Mouse (Mus musculus): Measurements from ENCODE around the gene Tex45. TPM values are rescaled to one million over a fixed set of nuclear protein-coding genes. Genes with fewer than 3 reads are reported as not detected.

Tex45 gene
- polyA plus RNA-seq (2012; rRNA removed) (0.05 TPM in 1 of 2 replicates, not detected in the other), polyA plus RNA-seq (2014; fragmentation: Nextera tagmentation; extraction: Ambion mirVana) (0.10 TPM in 1 of 2 replicates, not detected in the other)

DNA sequence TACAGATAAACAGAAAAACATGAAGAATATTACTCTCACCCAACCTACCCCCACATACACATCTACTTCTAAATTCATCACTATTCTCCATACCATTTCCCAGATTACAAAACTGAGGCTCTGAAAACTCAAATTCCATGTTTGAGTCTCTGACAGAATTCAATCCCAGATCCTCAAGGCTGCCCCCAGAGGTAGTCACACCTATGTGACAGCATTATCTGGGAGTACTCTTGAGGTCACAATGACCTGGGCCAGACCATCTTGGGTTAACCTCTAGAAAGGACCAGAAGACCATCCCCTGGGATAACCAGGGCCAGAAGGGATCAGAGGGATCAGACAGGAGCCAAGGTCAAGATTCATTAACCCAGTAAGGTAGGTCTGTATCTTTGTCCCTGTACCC is at the start of gene Tex45:
Gene Tex45 (plus strand): TSS at position 301 of the 400 bp plus-strand sequence.
- Histone ChIP-seq H3K9ac (replicated peaks) (no peak within 1 kb of the TSS), H3K4me2 (ENCODE audit: low read depth) (no peak within 1 kb of the TSS), H3K36me3 (replicated peaks; ENCODE audit: control insufficient read depth, insufficient read depth, low read depth) (no peaks in the 10 kb centered on the region), H3K27me3 (ENCODE audit: control insufficient read depth, insufficient read depth, low read length) (no peaks in the 10 kb centered on the region), H3K9me3 (ENCODE audit: control insufficient read depth, low read length) (no peaks in the 10 kb centered on the region), H3K27ac (no peak within 1 kb of the TSS), H3K4me1 (replicated peaks; ENCODE audit: control insufficient read depth in 2 of 2, insufficient read depth in 2 of 2, low read length in 1 of 2) (peaks cover 0 to 15% of the 10 kb centered on the region in 2 experiments; a peak in 2 of 4 replicates), H3K4me3 (ENCODE audit: insufficient read depth in 1 of 2, low read depth in 2 of 2, low read length in 2 of 2) (no peak within 1 kb of the TSS)
- ATAC-seq (ENCODE audit: insufficient read depth) (no peak), DNase-seq (ENCODE audit: low read depth in 3 of 3, low spot score in 3 of 3) (no peak)
- TF ChIP-seq EP300 (IDR thresholded peaks at IDR 0.05; ENCODE audit: low read depth) (no peak), CTCF (IDR thresholded peaks at IDR 0.05; ENCODE audit: low read depth) (no peak)

DNA sequence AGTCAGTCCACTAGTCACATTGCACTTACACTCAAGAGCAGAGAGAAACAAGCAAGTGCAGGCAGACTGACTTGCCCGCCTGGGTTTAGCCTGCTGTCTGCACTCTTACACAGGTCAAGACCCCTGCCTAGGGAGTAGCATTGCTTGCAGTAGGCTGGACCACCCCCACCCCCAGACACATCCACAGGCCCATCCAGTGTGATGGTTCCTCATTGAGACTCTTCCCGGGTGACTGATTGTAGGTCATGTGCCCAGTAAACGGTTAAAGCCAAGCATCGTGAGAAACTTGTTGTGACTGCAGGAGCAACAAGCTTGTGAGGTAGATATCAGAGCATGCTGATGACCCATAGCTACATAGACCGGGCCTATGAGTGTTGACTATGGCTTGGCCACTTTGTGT is 49.2 kb upstream of the Tex45 start:
- H3K27me3 ChIP-seq (ENCODE audit: control insufficient read depth, insufficient read depth, low read length) = no peaks in the 10 kb centered on the region
- no peak overlapping the region for H3K27ac ChIP-seq
- no peak overlapping the region for H3K9ac ChIP-seq (replicated peaks)
- ATAC-seq (ENCODE audit: insufficient read depth) = no peak
- H3K36me3 ChIP-seq (replicated peaks; ENCODE audit: control insufficient read depth, insufficient read depth, low read depth) = no peaks in the 10 kb centered on the region
- WGBS (ENCODE audit: insufficient replicate concordance) = 68% methylated on average over 5 of the region's 5 CpGs
- peaks cover 0 to 14% of the 10 kb centered on the region in 2 experiments; a peak in 2 of 4 replicates for H3K4me1 ChIP-seq (replicated peaks; ENCODE audit: control insufficient read depth in 2 of 2, insufficient read depth in 2 of 2, low read length in 1 of 2)
- no peak for TF ChIP-seq CTCF (IDR thresholded peaks at IDR 0.05; ENCODE audit: low read depth)
- no peak for TF ChIP-seq EP300 (IDR thresholded peaks at IDR 0.05; ENCODE audit: low read depth)
- H3K4me2 ChIP-seq (ENCODE audit: low read depth) = no peak overlapping the region
- no peak for DNase-seq (ENCODE audit: low read depth in 3 of 3, low spot score in 3 of 3)
- no peaks in the 10 kb centered on the region for H3K9me3 ChIP-seq (ENCODE audit: control insufficient read depth, low read length)
- no peak overlapping the region for H3K4me3 ChIP-seq (ENCODE audit: insufficient read depth in 1 of 2, low read depth in 2 of 2, low read length in 2 of 2)

DNA sequence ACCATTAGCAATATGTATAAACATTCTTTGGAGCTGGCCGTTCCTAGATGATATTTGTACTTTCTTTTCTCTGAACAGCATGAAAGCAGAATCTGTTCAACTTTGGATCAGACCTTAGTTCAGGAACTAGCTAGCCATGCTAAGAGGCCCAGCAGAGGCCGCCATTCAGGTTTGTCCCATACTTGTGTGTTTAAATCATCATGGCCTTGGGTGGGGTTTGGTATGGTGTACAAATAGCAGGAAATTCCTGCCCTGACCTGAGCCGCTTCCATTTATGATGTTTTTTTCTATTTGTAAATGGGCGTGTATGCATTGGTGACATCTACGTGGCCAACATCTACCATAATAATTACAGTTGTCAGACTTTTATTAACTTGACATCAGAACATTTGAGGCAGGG is 45.4 kb upstream of the Tex45 start:
- ATAC-seq (ENCODE audit: insufficient read depth) (no peak), DNase-seq (ENCODE audit: low read depth in 3 of 3, low spot score in 3 of 3) (no peak)
- H3K27ac ChIP-seq = no peak overlapping the region
- no peaks in the 10 kb centered on the region for H3K27me3 ChIP-seq (ENCODE audit: control insufficient read depth, insufficient read depth, low read length)
- no peaks in the 10 kb centered on the region for H3K4me1 ChIP-seq (replicated peaks; ENCODE audit: control insufficient read depth in 2 of 2, insufficient read depth in 2 of 2, low read length in 1 of 2)
- no peak overlapping the region for H3K9ac ChIP-seq (replicated peaks)
- TF ChIP-seq CTCF (IDR thresholded peaks at IDR 0.05; ENCODE audit: low read depth) (no peak), EP300 (IDR thresholded peaks at IDR 0.05; ENCODE audit: low read depth) (no peak)
- H3K9me3 ChIP-seq (ENCODE audit: control insufficient read depth, low read length) = no peaks in the 10 kb centered on the region
- 76% methylated on average over 5 of the region's 5 CpGs for WGBS (ENCODE audit: insufficient replicate concordance)
- H3K36me3 ChIP-seq (replicated peaks; ENCODE audit: control insufficient read depth, insufficient read depth, low read depth) = no peaks in the 10 kb centered on the region
- H3K4me2 ChIP-seq (ENCODE audit: low read depth) = no peak overlapping the region
- no peak overlapping the region for H3K4me3 ChIP-seq (ENCODE audit: insufficient read depth in 1 of 2, low read depth in 2 of 2, low read length in 2 of 2)

DNA sequence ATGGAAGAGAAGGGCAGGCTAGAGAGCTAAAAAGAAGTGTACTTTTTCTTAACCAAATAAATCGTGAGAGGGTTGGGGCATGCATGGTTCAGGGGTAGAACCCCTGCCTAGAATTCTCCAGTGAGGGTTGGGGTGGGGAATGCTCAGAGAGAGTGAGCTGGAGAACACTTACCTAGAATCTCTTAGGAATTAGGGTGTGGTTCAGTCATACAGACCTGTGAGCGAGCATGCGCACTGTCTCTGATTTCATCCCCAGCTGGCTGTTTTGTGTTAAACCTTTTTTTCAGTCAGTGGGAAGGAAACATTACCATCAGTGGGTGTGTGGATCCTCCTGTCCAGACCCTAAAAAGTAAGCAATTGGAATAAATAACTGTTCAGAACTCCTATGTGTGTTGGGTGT is 44.5 kb upstream of the Tex45 start:
- Histone ChIP-seq H3K4me3 (ENCODE audit: insufficient read depth in 1 of 2, low read depth in 2 of 2, low read length in 2 of 2) (no peak overlapping the region), H3K4me1 (replicated peaks; ENCODE audit: control insufficient read depth in 2 of 2, insufficient read depth in 2 of 2, low read length in 1 of 2) (no peaks in the 10 kb centered on the region), H3K9me3 (ENCODE audit: control insufficient read depth, low read length) (no peaks in the 10 kb centered on the region), H3K27ac (no peak overlapping the region), H3K4me2 (ENCODE audit: low read depth) (no peak overlapping the region), H3K36me3 (replicated peaks; ENCODE audit: control insufficient read depth, insufficient read depth, low read depth) (no peaks in the 10 kb centered on the region), H3K9ac (replicated peaks) (no peak overlapping the region), H3K27me3 (ENCODE audit: control insufficient read depth, insufficient read depth, low read length) (no peaks in the 10 kb centered on the region)
- TF ChIP-seq EP300 (IDR thresholded peaks at IDR 0.05; ENCODE audit: low read depth) = no peak
- TF ChIP-seq CTCF (IDR thresholded peaks at IDR 0.05; ENCODE audit: low read depth) = no peak
- WGBS (ENCODE audit: insufficient replicate concordance) = 70% methylated on average over 3 of the region's 3 CpGs
- DNase-seq (ENCODE audit: low read depth in 3 of 3, low spot score in 3 of 3) = no peak
- no peak for ATAC-seq (ENCODE audit: insufficient read depth)

DNA sequence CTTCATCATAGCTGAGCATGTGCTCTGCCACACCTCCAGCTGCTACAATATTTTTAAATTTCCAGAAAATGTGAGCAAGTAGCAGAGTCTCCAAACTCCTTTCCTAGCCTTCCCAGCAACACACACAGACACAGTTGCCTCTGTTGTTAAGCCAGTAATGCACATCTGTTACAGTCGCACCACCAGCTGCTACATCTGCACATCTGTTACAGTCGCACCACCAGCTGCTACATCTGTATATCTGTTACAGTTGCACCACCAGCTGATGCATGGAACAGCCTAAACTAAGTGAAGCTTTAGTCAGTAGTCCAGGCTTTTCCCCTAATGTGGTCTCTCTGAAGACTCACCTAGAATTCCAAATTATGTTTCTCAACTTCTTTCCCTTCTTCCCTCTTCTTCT is 42.2 kb upstream of the Tex45 start:
- no peaks in the 10 kb centered on the region for H3K9me3 ChIP-seq (ENCODE audit: control insufficient read depth, low read length)
- H3K27ac ChIP-seq = no peak overlapping the region
- no peaks in the 10 kb centered on the region for H3K4me1 ChIP-seq (replicated peaks; ENCODE audit: control insufficient read depth in 2 of 2, insufficient read depth in 2 of 2, low read length in 1 of 2)
- no peaks in the 10 kb centered on the region; the same call in 1 of the 2 replicates for H3K36me3 ChIP-seq (replicated peaks; ENCODE audit: control insufficient read depth, insufficient read depth, low read depth)
- 71% methylated on average over 2 of the region's 2 CpGs for WGBS (ENCODE audit: insufficient replicate concordance)
- H3K4me3 ChIP-seq (ENCODE audit: insufficient read depth in 1 of 2, low read depth in 2 of 2, low read length in 2 of 2) = no peak overlapping the region
- no peak overlapping the region for H3K9ac ChIP-seq (replicated peaks)
- no peaks in the 10 kb centered on the region for H3K27me3 ChIP-seq (ENCODE audit: control insufficient read depth, insufficient read depth, low read length)
- TF ChIP-seq EP300 (IDR thresholded peaks at IDR 0.05; ENCODE audit: low read depth) (no peak), CTCF (IDR thresholded peaks at IDR 0.05; ENCODE audit: low read depth) (no peak)
- no peak overlapping the region for H3K4me2 ChIP-seq (ENCODE audit: low read depth)
- no peak for DNase-seq (ENCODE audit: low read depth in 3 of 3, low spot score in 3 of 3)
- ATAC-seq (ENCODE audit: insufficient read depth) = no peak

All from liver, embryonic 14.5 days (tissue).